Mouse (Mus musculus) heart, embryonic 14.5 days (tissue): ENCODE results near the gene Gm10392. TPM values are rescaled to one million over a fixed set of nuclear protein-coding genes. Genes with fewer than 3 reads are reported as not detected.

Source experiments
- ATAC-seq: fragments of 200-750 bp; cut with Nextera tagmentation; 2 replicates; pipeline ENCODE4 v1.8.0; 2017; ENCODE audit warnings: low read depth, moderate TSS enrichment; ENCODE audit not compliant: insufficient number of reproducible peaks, insufficient read depth, low FRiP score
- H3K27ac ChIP-seq, 2 experiments: fragments of 200-500 bp in 1 of 2; fragments of 300-500 bp in 1 of 2; sonication (generic) in 1 of 2; replicated peaks in 1 of 2; 2 replicates each; pipeline ENCODE4 v1.5.1; 2012 to 2014; ENCODE audit warnings: low read depth in 2 of 2, low read length in 2 of 2, control low read depth in 1 of 2, mild to moderate bottlenecking in 1 of 2, mixed read lengths in 1 of 2; ENCODE audit not compliant: control insufficient read depth in 1 of 2, insufficient read depth in 1 of 2
- H3K27me3 ChIP-seq: fragments of 300-500 bp; sonication (generic); 2 replicates; pipeline ENCODE4 v1.6.1; 2014; ENCODE audit warnings: mild to moderate bottlenecking, low read length, control low read depth; ENCODE audit not compliant: control insufficient read depth, insufficient read depth
- H3K36me3 ChIP-seq: fragments of 300-500 bp; sonication (generic); 2 replicates; pipeline ENCODE4 v1.6.1; 2014; ENCODE audit warnings: mild to moderate bottlenecking, control low read depth, low read length, mixed read lengths; ENCODE audit not compliant: control insufficient read depth, insufficient read depth
- H3K4me1 ChIP-seq, 2 experiments: fragments of 200-500 bp in 1 of 2; fragments of 300-500 bp in 1 of 2; sonication (generic) in 1 of 2; 2 replicates each; pipeline ENCODE4 v1.6.1; 2012 to 2014; ENCODE audit warnings: low read length in 2 of 2, control low read depth in 1 of 2, mixed read lengths in 1 of 2; ENCODE audit not compliant: control insufficient read depth in 2 of 2, insufficient read depth in 2 of 2
- H3K4me2 ChIP-seq: fragments of 300-500 bp; sonication (generic); 2 replicates; pipeline ENCODE4 v1.6.1; 2014; ENCODE audit warnings: mild to moderate bottlenecking, low read length
- H3K4me3 ChIP-seq, 2 experiments: fragments of 200-500 bp in 1 of 2; fragments of 300-500 bp in 1 of 2; sonication (generic) in 1 of 2; 2 replicates each; pipeline ENCODE4 v1.5.1; 2012 to 2014; ENCODE audit warnings: low read length in 2 of 2, mild to moderate bottlenecking in 2 of 2, control low read depth in 1 of 2, low read depth in 1 of 2, moderate library complexity in 1 of 2; ENCODE audit not compliant: control insufficient read depth in 1 of 2, insufficient read depth in 1 of 2
- H3K9ac ChIP-seq: fragments of 300-500 bp; sonication (generic); 2 replicates; pipeline ENCODE4 v1.6.1; 2014; ENCODE audit warnings: mild to moderate bottlenecking, low read length
- H3K9me3 ChIP-seq: fragments of 300-500 bp; sonication (generic); 2 replicates; pipeline ENCODE4 v1.6.1; 2016; ENCODE audit warnings: low read length, control low read depth; ENCODE audit not compliant: control insufficient read depth
- WGBS: fragments of 180-500 bp; shearing (Covaris S2); extraction: QIAGEN DNeasy Blood & Tissue Kit; methylation state at CpG from one replicate; pipeline ENCODE4 v1.1.7; 2014; 5-methylcytosine and 5-hydroxymethylcytosine counted together
- polyA plus RNA-seq: library from polyadenylated mRNA; unstranded; fragments of >200 nt; fragmentation: Nextera tagmentation; extraction: Ambion mirVana; gene quantifications from 2 replicates; pipeline ENCODE4 v1.2.1, GENCODE M21; 2014

Gene Gm10392
- polyA plus RNA-seq, 1 experiment from 2014 or later, result not detected

- Histone ChIP-seq H3K4me3 (peak overlapping the region; percentile 81 to 82), H3K36me3 (peaks cover 5% of the 10 kb centered on the region; the same call in 1 of the 2 replicates), H3K4me1 (peaks cover 24 to 34% of the 10 kb centered on the region in 2 experiments), H3K9ac (peak overlapping the region; percentile 62), H3K9me3 (no peaks in the 10 kb centered on the region), H3K27me3 (peaks cover 8% of the 10 kb centered on the region), H3K27ac (peak overlapping the region; percentile 64 to 65; a peak in 3 of 4 replicates), H3K4me2 (peak overlapping the region; percentile 98)
- 7% methylated on average over 10 of the region's 10 CpGs for WGBS
- ATAC-seq, result no peak
These were observed 5.2 kb downstream of the Gm10392 start for GRCm38 (mm10) chr11:77513811-77514170.

- Histone ChIP-seq H3K9ac (peak overlapping the region; percentile 86), H3K4me1 (peaks cover 29 to 40% of the 10 kb centered on the region in 2 experiments), H3K36me3 (peaks cover 5% of the 10 kb centered on the region; the same call in 1 of the 2 replicates), H3K9me3 (no peaks in the 10 kb centered on the region), H3K27ac (peak overlapping the region; percentile 73 to 77), H3K27me3 (peaks cover 8% of the 10 kb centered on the region), H3K4me3 (peak overlapping the region; percentile 81 to 88), H3K4me2 (peak overlapping the region; percentile 98)
- under 1% methylated on average over 78 of the region's 84 CpGs for WGBS
- ATAC-seq, result peak; percentile 74
These were observed 5.8 kb downstream of the Gm10392 start for GRCm38 (mm10) chr11:77512891-77513810.

GRCm38 (mm10) chr11:77511336-77511735 is 7.7 kb downstream of the Gm10392 start:
- no peak overlapping the region for H3K27ac ChIP-seq
- H3K4me1 ChIP-seq, result peaks cover 29 to 44% of the 10 kb centered on the region in 2 experiments
- H3K4me3 ChIP-seq, result no peak overlapping the region
- H3K36me3 ChIP-seq, result peaks cover 21% of the 10 kb centered on the region
- H3K27me3 ChIP-seq, result peaks cover 7% of the 10 kb centered on the region
- no peak overlapping the region for H3K9ac ChIP-seq
- H3K4me2 ChIP-seq, result no peak overlapping the region
- ATAC-seq, result no peak
- no peaks in the 10 kb centered on the region for H3K9me3 ChIP-seq
- 78% methylated on average over 5 of the region's 5 CpGs for WGBS

GRCm38 (mm10) chr11:77508068-77509021 is 10.7 kb downstream of the Gm10392 start:
- H3K27me3 ChIP-seq, result no peaks in the 10 kb centered on the region
- 22% methylated on average over 47 of the region's 49 CpGs for WGBS
- ATAC-seq, result peak; percentile 48
- H3K4me3 ChIP-seq, result peak overlapping the region; percentile 39 to 47
- H3K4me2 ChIP-seq, result peak overlapping the region; percentile 92
- H3K4me1 ChIP-seq, result peaks cover 11 to 24% of the 10 kb centered on the region in 2 experiments
- no peaks in the 10 kb centered on the region for H3K9me3 ChIP-seq
- H3K36me3 ChIP-seq, result peaks cover 51% of the 10 kb centered on the region
- peak overlapping the region; percentile 80 for H3K9ac ChIP-seq
- peak overlapping the region; percentile 10 to 76; a peak in 3 of 4 replicates for H3K27ac ChIP-seq

GRCm38 (mm10) chr11:77507426-77507825 is 11.6 kb downstream of the Gm10392 start:
- no peak overlapping the region for H3K9ac ChIP-seq
- H3K4me3 ChIP-seq, result no peak overlapping the region
- H3K9me3 ChIP-seq, result no peaks in the 10 kb centered on the region
- H3K27me3 ChIP-seq, result no peaks in the 10 kb centered on the region
- peaks cover 60% of the 10 kb centered on the region for H3K36me3 ChIP-seq
- peaks cover 9 to 30% of the 10 kb centered on the region in 2 experiments for H3K4me1 ChIP-seq
- ATAC-seq, result no peak
- WGBS, result 67% methylated on average over 4 of the region's 4 CpGs
- H3K27ac ChIP-seq, result peak overlapping the region; percentile 19 to 29; a peak in 2 of 4 replicates
- no peak overlapping the region for H3K4me2 ChIP-seq

- no peak overlapping the region for H3K4me2 ChIP-seq
- WGBS, result 89% methylated on average over 6 of the region's 6 CpGs
These were observed 12.1 kb downstream of the Gm10392 start for GRCm38 (mm10) chr11:77506941-77507340.

GRCm38 (mm10) chr11:77506273-77506672 is 12.7 kb downstream of the Gm10392 start:
- no peak for ATAC-seq
- Histone ChIP-seq H3K4me1 (peaks cover 8 to 23% of the 10 kb centered on the region in 2 experiments), H3K9ac (no peak overlapping the region), H3K4me2 (no peak overlapping the region), H3K27me3 (no peaks in the 10 kb centered on the region), H3K27ac (no peak overlapping the region), H3K36me3 (peaks cover 70% of the 10 kb centered on the region), H3K9me3 (no peaks in the 10 kb centered on the region), H3K4me3 (no peak overlapping the region)
- WGBS, result 85% methylated on average over 14 of the region's 14 CpGs

More at GRCm38 (mm10) chr11:77506941-77507340, 12.1 kb downstream of the Gm10392 start:
- Histone ChIP-seq H3K9me3 (no peaks in the 10 kb centered on the region), H3K27ac (no peak overlapping the region), H3K4me1 (peaks cover 8 to 26% of the 10 kb centered on the region in 2 experiments), H3K4me3 (no peak overlapping the region), H3K9ac (no peak overlapping the region), H3K36me3 (peaks cover 65% of the 10 kb centered on the region), H3K27me3 (no peaks in the 10 kb centered on the region)
- no peak for ATAC-seq
